Mouse (Mus musculus) liver, embryonic 15.5 days (tissue): ENCODE results near the gene Tnf. TPM values are rescaled to one million over a fixed set of nuclear protein-coding genes. Genes with fewer than 3 reads are reported as not detected.

Source experiments
- ATAC-seq: fragments of 200-750 bp; cut with Nextera tagmentation; 2 replicates; pipeline ENCODE4 v1.8.0; 2017; ENCODE audit warnings: moderate number of reproducible peaks, mild to moderate bottlenecking, moderate library complexity; ENCODE audit not compliant: insufficient read depth
- H3K27ac ChIP-seq: fragments of 300-500 bp; sonication (generic); replicated peaks from 2 replicates; pipeline ENCODE4 v1.5.1; 2015; ENCODE audit warnings: mild to moderate bottlenecking, inconsistent platforms
- H3K27me3 ChIP-seq: fragments of 300-500 bp; sonication (generic); 2 replicates; pipeline ENCODE4 v1.6.1; 2015; ENCODE audit warnings: mild to moderate bottlenecking, inconsistent platforms
- H3K36me3 ChIP-seq: fragments of 300-500 bp; sonication (generic); replicated peaks from 2 replicates; pipeline ENCODE4 v1.6.1; 2015; ENCODE audit warnings: moderate library complexity, mild to moderate bottlenecking, inconsistent platforms
- H3K4me1 ChIP-seq: fragments of 300-500 bp; sonication (generic); replicated peaks from 2 replicates; pipeline ENCODE4 v1.6.1; 2015; ENCODE audit warnings: inconsistent platforms
- H3K4me2 ChIP-seq: fragments of 300-500 bp; sonication (generic); 2 replicates; pipeline ENCODE4 v1.6.1; 2015; ENCODE audit warnings: moderate library complexity, mild to moderate bottlenecking, inconsistent platforms
- H3K4me3 ChIP-seq: fragments of 300-500 bp; sonication (generic); replicated peaks from 2 replicates; pipeline ENCODE4 v1.5.1; 2015; ENCODE audit warnings: mild to moderate bottlenecking, inconsistent platforms
- H3K9ac ChIP-seq: fragments of 300-500 bp; sonication (generic); 2 replicates; pipeline ENCODE4 v1.6.1; 2015; ENCODE audit warnings: moderate library complexity, mild to moderate bottlenecking, inconsistent platforms
- H3K9me3 ChIP-seq: fragments of 300-500 bp; sonication (generic); replicated peaks from 2 replicates; pipeline ENCODE4 v1.6.1; 2016; ENCODE audit warnings: inconsistent platforms
- WGBS: fragments of 180-500 bp; shearing (Covaris S2); methylation state at CpG from one replicate; pipeline ENCODE4 v1.1.7; 2015; ENCODE audit warnings: mixed read lengths; ENCODE audit not compliant: insufficient replicate concordance; 5-methylcytosine and 5-hydroxymethylcytosine counted together
- microRNA-seq: library from miRNA; unstranded; fragments of <30 nt; microRNA quantifications from one replicate; pipeline ENCODE4, GENCODE M21; 2016
- polyA plus RNA-seq: library from polyadenylated mRNA; unstranded; fragments of >200 nt; fragmentation: Nextera tagmentation; extraction: Ambion mirVana; gene quantifications from 2 replicates; pipeline ENCODE4 v1.2.1, GENCODE M21; 2015

The Tnf gene
- polyA plus RNA-seq, 1 experiment from 2014 or later: 0.36 TPM

- no peaks in the 10 kb centered on the region for H3K4me1 ChIP-seq
- H3K27me3 ChIP-seq: no peaks in the 10 kb centered on the region
- ATAC-seq: no peak
- H3K36me3 ChIP-seq: peaks cover 99% of the 10 kb centered on the region
- H3K9me3 ChIP-seq: no peaks in the 10 kb centered on the region
- H3K27ac ChIP-seq: no peak overlapping the region
- no peak overlapping the region for H3K4me2 ChIP-seq
- H3K9ac ChIP-seq: no peak overlapping the region
- 86% methylated on average over 4 of the region's 4 CpGs for WGBS
- H3K4me3 ChIP-seq: no peak overlapping the region
Measured at GRCm38 (mm10) chr17:35152121-35152520, 49.7 kb downstream of the Tnf start.

Small RNA genes within 50 kb of the gene (microRNA-seq; reads per million reads assigned to microRNA genes)
- gene Mir6973a: not detected
- not detected for gene Mir6974
- 2.0 reads per million for gene Mir6975
- 1.3 reads per million for gene Mir8094

Other genes starting within 250 kb of the Tnf start
- gene Hspa1b, start 242.8 kb downstream of the Tnf start, polyA plus RNA-seq: 0.06 and 0.14 TPM in 2 replicates
- 0.32 TPM in 1 of 2 replicates, not detected in the other for gene Gm20481, start 232.1 kb downstream of the Tnf start, polyA plus RNA-seq
- 0.96 and 1.6 TPM in 2 replicates for gene Hspa1a, start 229.9 kb downstream of the Tnf start, polyA plus RNA-seq
- 0.25 and 0.31 TPM in 2 replicates for gene Hspa1l, start 229.3 kb downstream of the Tnf start, polyA plus RNA-seq
- gene Lsm2, start 220.1 kb downstream of the Tnf start, polyA plus RNA-seq: 120 and 123 TPM in 2 replicates
- gene Vars, start 201.0 kb downstream of the Tnf start, polyA plus RNA-seq: 99.0 and 133 TPM in 2 replicates
- 0.09 and 0.12 TPM in 2 replicates for gene Vwa7, start 185.4 kb downstream of the Tnf start, polyA plus RNA-seq
- 2.2 and 2.3 TPM in 2 replicates for gene Sapcd1, start 174.0 kb downstream of the Tnf start, polyA plus RNA-seq
- gene Msh5, start 155.3 kb downstream of the Tnf start, polyA plus RNA-seq: 3.4 and 4.3 TPM in 2 replicates
- 120 and 122 TPM in 2 replicates for gene Clic1, start 152.0 kb downstream of the Tnf start, polyA plus RNA-seq
- 18.6 and 22.8 TPM in 2 replicates for gene Ddah2, start 143.0 kb downstream of the Tnf start, polyA plus RNA-seq
- 0.21 and 0.40 TPM in 2 replicates for gene Ly6g6c, start 136.6 kb downstream of the Tnf start, polyA plus RNA-seq
- 3.2 and 4.4 TPM in 2 replicates for gene Mpig6b, start 135.8 kb downstream of the Tnf start, polyA plus RNA-seq
- gene Ly6g6e, start 125.1 kb downstream of the Tnf start, polyA plus RNA-seq: 0.12 and 0.26 TPM in 2 replicates
- gene Ly6g6d, start 123.9 kb downstream of the Tnf start, polyA plus RNA-seq: 0.41 and 0.70 TPM in 2 replicates
- gene Ly6g6f, start 116.4 kb downstream of the Tnf start, polyA plus RNA-seq: 5.1 and 7.0 TPM in 2 replicates
- 50.0 and 53.2 TPM in 2 replicates for gene Abhd16a, start 112.7 kb downstream of the Tnf start, polyA plus RNA-seq
- gene Ly6g5c, start 93.7 kb downstream of the Tnf start, polyA plus RNA-seq: not detected in 2 replicates
- gene Ly6g5b, start 86.6 kb downstream of the Tnf start, polyA plus RNA-seq: 0.23 and 0.24 TPM in 2 replicates
- 12.8 and 15.5 TPM in 2 replicates for gene Gpank1, start 80.6 kb downstream of the Tnf start, polyA plus RNA-seq
- gene Csnk2b, start 80.0 kb downstream of the Tnf start, polyA plus RNA-seq: 125 TPM in 2 replicates
- gene D17H6S53E, start 75.6 kb downstream of the Tnf start, polyA plus RNA-seq: 2.2 and 2.5 TPM in 2 replicates
- gene Apom, start 70.0 kb downstream of the Tnf start, polyA plus RNA-seq: 853 and 907 TPM in 2 replicates
- gene Bag6, start 66.8 kb downstream of the Tnf start, polyA plus RNA-seq: 19.3 and 20.0 TPM in 2 replicates
- 46.9 and 52.2 TPM in 2 replicates for gene Prrc2a, start 37.1 kb downstream of the Tnf start, polyA plus RNA-seq
- 20.5 and 22.2 TPM in 2 replicates for gene Aif1, start 25.9 kb downstream of the Tnf start, polyA plus RNA-seq
- 40.1 and 40.2 TPM in 2 replicates for gene Lst1, start 13.6 kb downstream of the Tnf start, polyA plus RNA-seq
- gene Ltb, start 7.6 kb downstream of the Tnf start, polyA plus RNA-seq: 1.2 and 2.0 TPM in 2 replicates
- gene Lta, start 3.3 kb upstream of the Tnf start, polyA plus RNA-seq: 0.06 TPM in 1 of 2 replicates, not detected in the other
- 0.24 TPM in 1 of 2 replicates, not detected in the other for gene Gm16181, start 18.8 kb upstream of the Tnf start, polyA plus RNA-seq
- gene Atp6v1g2, start 31.7 kb upstream of the Tnf start, polyA plus RNA-seq: 0.58 and 0.63 TPM in 2 replicates
- 3.2 and 3.6 TPM in 2 replicates for gene Nfkbil1, start 33.8 kb upstream of the Tnf start, polyA plus RNA-seq
- 141 and 150 TPM in 2 replicates for gene Ddx39b, start 39.7 kb upstream of the Tnf start, polyA plus RNA-seq
- gene H2-D1, start 60.7 kb upstream of the Tnf start, polyA plus RNA-seq: 99.7 and 119 TPM in 2 replicates
- gene H2-Q1, start 118.4 kb upstream of the Tnf start, polyA plus RNA-seq: 0.58 and 0.70 TPM in 2 replicates
- 0.94 and 1.4 TPM in 2 replicates for gene H2-Q2, start 140.2 kb upstream of the Tnf start, polyA plus RNA-seq
- gene H2-Q4, start 177.6 kb upstream of the Tnf start, polyA plus RNA-seq: 2.2 and 2.7 TPM in 2 replicates
- gene H2-Q6, start 222.8 kb upstream of the Tnf start, polyA plus RNA-seq: 9.5 and 11.9 TPM in 2 replicates
- 18.4 and 18.7 TPM in 2 replicates for gene H2-Q7, start 237.1 kb upstream of the Tnf start, polyA plus RNA-seq